Mouse (Mus musculus) testis, adult 2 months (tissue): Measurements from ENCODE around the gene Tenm3. TPM values are rescaled to one million over a fixed set of nuclear protein-coding genes. Genes with fewer than 3 reads are reported as not detected.

Experiments
- H3K27ac ChIP-seq: fragments of 200-500 bp; 2 replicates; pipeline ENCODE4 v1.5.1; 2012; ENCODE audit warnings: low read depth, low read length; ENCODE audit not compliant: control insufficient read depth, insufficient read depth
- H3K27me3 ChIP-seq: fragments of 200-500 bp; 2 replicates; pipeline ENCODE4 v1.6.1; 2012; ENCODE audit warnings: mild to moderate bottlenecking, low read length, moderate library complexity; ENCODE audit not compliant: control insufficient read depth, insufficient read depth
- H3K36me3 ChIP-seq: fragments of 200-500 bp; 2 replicates; pipeline ENCODE4 v1.6.1; 2012; ENCODE audit warnings: mild to moderate bottlenecking, low read length; ENCODE audit not compliant: control insufficient read depth, insufficient read depth
- H3K4me1 ChIP-seq: fragments of 200-500 bp; 2 replicates; pipeline ENCODE4 v1.6.1; 2012; ENCODE audit warnings: low read length; ENCODE audit not compliant: control insufficient read depth, insufficient read depth
- H3K4me3 ChIP-seq: fragments of 200-500 bp; 2 replicates; pipeline ENCODE4 v1.5.1; 2012; ENCODE audit warnings: low read depth, mild to moderate bottlenecking, low read length, moderate library complexity, mixed read lengths; ENCODE audit not compliant: control insufficient read depth
- CTCF ChIP-seq: fragments of 200-500 bp; IDR thresholded peaks from 2 replicates; pipeline ENCODE4 v1.5.1; 2012; ENCODE audit warnings: low read depth, mild to moderate bottlenecking, inconsistent platforms, low read length, moderate library complexity; ENCODE audit not compliant: control insufficient read depth, insufficient read depth, insufficient replicate concordance
- POLR2A ChIP-seq: fragments of 200-500 bp; IDR thresholded peaks from 2 replicates; pipeline ENCODE4 v1.6.1; 2012; ENCODE audit warnings: low read depth, mild to moderate bottlenecking, inconsistent platforms, low read length, moderate library complexity; ENCODE audit not compliant: control insufficient read depth
- polyA plus RNA-seq: library from polyadenylated mRNA; depleted of rRNA; stranded (reverse); fragments of >200 nt; gene quantifications from 2 replicates; pipeline ENCODE4 v1.2.3, GENCODE M21; 2012

Tenm3 gene
- polyA plus RNA-seq, 1 experiment = 4.2 TPM

- H3K27ac ChIP-seq = no peak overlapping the region
- H3K4me1 ChIP-seq = no peaks in the 10 kb centered on the region
- H3K36me3 ChIP-seq = no peaks in the 10 kb centered on the region
- no peaks in the 10 kb centered on the region for H3K27me3 ChIP-seq
- no peak overlapping the region for H3K4me3 ChIP-seq
- no peak for TF ChIP-seq CTCF
- TF ChIP-seq POLR2A = no peak
These were observed 18.1 kb downstream of the Tenm3 start for GRCm38 (mm10) chr8:48825666-48826065.

- H3K4me1 ChIP-seq = no peaks in the 10 kb centered on the region
- no peak overlapping the region for H3K4me3 ChIP-seq
- H3K36me3 ChIP-seq = no peaks in the 10 kb centered on the region
- TF ChIP-seq CTCF (no peak), POLR2A (no peak)
- H3K27me3 ChIP-seq = no peaks in the 10 kb centered on the region
- no peak overlapping the region for H3K27ac ChIP-seq
These were observed 21.5 kb downstream of the Tenm3 start for GRCm38 (mm10) chr8:48822291-48822690.

GRCm38 (mm10) chr8:48819962-48820361 lies 23.8 kb downstream of the Tenm3 start:
- TF ChIP-seq CTCF (no peak), POLR2A (no peak)
- H3K4me3 ChIP-seq = no peak overlapping the region
- no peaks in the 10 kb centered on the region for H3K27me3 ChIP-seq
- H3K4me1 ChIP-seq = no peaks in the 10 kb centered on the region
- H3K36me3 ChIP-seq = no peaks in the 10 kb centered on the region
- no peak overlapping the region for H3K27ac ChIP-seq

- Histone ChIP-seq H3K27me3 (no peaks in the 10 kb centered on the region), H3K4me3 (no peak overlapping the region), H3K27ac (no peak overlapping the region), H3K4me1 (no peaks in the 10 kb centered on the region), H3K36me3 (no peaks in the 10 kb centered on the region)
- TF ChIP-seq CTCF (no peak), POLR2A (no peak)
These were observed 24.4 kb downstream of the Tenm3 start for GRCm38 (mm10) chr8:48819348-48819747.

- TF ChIP-seq POLR2A = no peak
- H3K4me3 ChIP-seq = peak overlapping the region; percentile 40; the same call in 1 of the 2 replicates
- no peaks in the 10 kb centered on the region for H3K27me3 ChIP-seq
- no peak overlapping the region for H3K27ac ChIP-seq
- no peaks in the 10 kb centered on the region for H3K36me3 ChIP-seq
- H3K4me1 ChIP-seq = no peaks in the 10 kb centered on the region
These were observed 26.8 kb downstream of the Tenm3 start for GRCm38 (mm10) chr8:48816941-48817340.

GRCm38 (mm10) chr8:48812196-48812741 lies 31.5 kb downstream of the Tenm3 start:
- TF ChIP-seq CTCF (no peak), POLR2A (no peak)

GRCm38 (mm10) chr8:48810615-48811014 lies 33.1 kb downstream of the Tenm3 start:
- H3K4me1 ChIP-seq = no peaks in the 10 kb centered on the region
- H3K27me3 ChIP-seq = no peaks in the 10 kb centered on the region
- H3K36me3 ChIP-seq = no peaks in the 10 kb centered on the region
- no peak for TF ChIP-seq CTCF
- TF ChIP-seq POLR2A = no peak
- no peak overlapping the region for H3K4me3 ChIP-seq
- no peak overlapping the region for H3K27ac ChIP-seq

More at GRCm38 (mm10) chr8:48812196-48812741, 31.5 kb downstream of the Tenm3 start:
- Histone ChIP-seq H3K4me3 (no peak overlapping the region), H3K4me1 (no peaks in the 10 kb centered on the region), H3K36me3 (no peaks in the 10 kb centered on the region), H3K27me3 (no peaks in the 10 kb centered on the region), H3K27ac (no peak overlapping the region)

- Histone ChIP-seq H3K4me1 (no peaks in the 10 kb centered on the region), H3K27ac (no peak overlapping the region), H3K27me3 (no peaks in the 10 kb centered on the region), H3K4me3 (no peak overlapping the region), H3K36me3 (no peaks in the 10 kb centered on the region)
- TF ChIP-seq POLR2A = no peak
- no peak for TF ChIP-seq CTCF
These were observed 34.6 kb downstream of the Tenm3 start for GRCm38 (mm10) chr8:48809104-48809503.
